Mouse (Mus musculus) forebrain, embryonic 13.5 days (tissue): ENCODE data around the gene Cnp. TPM values are rescaled to one million over a fixed set of nuclear protein-coding genes. Genes with fewer than 3 reads are reported as not detected.

Experiments used
- ATAC-seq: fragments of 200-750 bp; cut with Nextera tagmentation; 2 replicates; pipeline ENCODE4 v1.8.0; 2017
- H3K27ac ChIP-seq: fragments of 300-500 bp; sonication (generic); 2 replicates; pipeline ENCODE4 v1.5.1; 2015; ENCODE audit warnings: inconsistent platforms, mild to moderate bottlenecking, moderate library complexity
- H3K27me3 ChIP-seq: fragments of 300-500 bp; sonication (generic); 2 replicates; pipeline ENCODE4 v1.6.1; 2015; ENCODE audit warnings: mild to moderate bottlenecking, inconsistent platforms
- H3K36me3 ChIP-seq: fragments of 300-500 bp; sonication (generic); 2 replicates; pipeline ENCODE4 v1.6.1; 2015; ENCODE audit warnings: mild to moderate bottlenecking, inconsistent platforms; ENCODE audit not compliant: poor library complexity, severe bottlenecking
- H3K4me1 ChIP-seq: fragments of 300-500 bp; sonication (generic); 2 replicates; pipeline ENCODE4 v1.6.1; 2015; ENCODE audit warnings: inconsistent platforms
- H3K4me2 ChIP-seq: fragments of 300-500 bp; sonication (generic); 2 replicates; pipeline ENCODE4 v1.6.1; 2015; ENCODE audit warnings: inconsistent platforms, mild to moderate bottlenecking, moderate library complexity
- H3K4me3 ChIP-seq: fragments of 300-500 bp; sonication (generic); 2 replicates; pipeline ENCODE4 v1.5.1; 2015; ENCODE audit warnings: mild to moderate bottlenecking, inconsistent platforms
- H3K9ac ChIP-seq: fragments of 300-500 bp; sonication (generic); 2 replicates; pipeline ENCODE4 v1.6.1; 2015; ENCODE audit warnings: mild to moderate bottlenecking, inconsistent platforms
- H3K9me3 ChIP-seq: fragments of 300-500 bp; sonication (generic); replicated peaks from 2 replicates; pipeline ENCODE4 v1.6.1; 2016; ENCODE audit warnings: inconsistent platforms
- WGBS: fragments of 180-500 bp; shearing (Covaris S2); methylation state at CpG from one replicate; pipeline ENCODE4 v1.1.7; 2015; 5-methylcytosine and 5-hydroxymethylcytosine counted together
- polyA plus RNA-seq: library from polyadenylated mRNA; unstranded; fragments of >200 nt; fragmentation: Nextera tagmentation; extraction: Ambion mirVana; gene quantifications from 2 replicates; pipeline ENCODE4 v1.2.1, GENCODE M21; 2015

Cnp gene
- polyA plus RNA-seq, 1 experiment from 2014 or later = 20.8 TPM

DNA sequence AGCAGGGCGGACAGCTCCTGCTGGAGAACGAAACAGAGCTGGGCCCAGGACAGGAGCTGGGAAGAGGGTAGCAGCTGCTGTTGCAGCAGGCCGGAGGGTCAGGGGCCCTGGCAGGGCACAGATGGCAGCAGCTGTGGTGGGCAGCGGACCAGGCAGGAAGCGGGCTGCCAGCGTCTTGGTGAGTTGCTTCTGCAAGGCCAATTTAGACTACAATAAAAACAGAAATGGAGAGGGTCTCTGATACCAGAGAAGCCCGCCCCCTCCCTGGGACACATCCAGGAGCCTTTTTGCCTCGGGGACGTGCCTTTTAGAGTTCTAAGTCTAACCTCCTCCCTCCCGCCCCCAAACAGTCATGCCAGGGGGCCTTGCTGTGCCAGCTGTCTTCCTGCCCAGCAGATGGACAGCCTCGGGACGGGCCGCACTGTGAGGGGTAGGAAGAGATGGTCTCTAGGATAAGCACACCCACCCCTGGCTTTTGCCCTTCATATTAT lies 54.2 kb downstream of the Cnp start:
- Histone ChIP-seq H3K9me3 (no peaks in the 10 kb centered on the region), H3K36me3 (peaks cover 29% of the 10 kb centered on the region), H3K4me2 (no peak overlapping the region), H3K4me1 (peaks cover 24% of the 10 kb centered on the region), H3K27me3 (0 out of 2 replicates have a peak, but pooled peaks cover 7% of the 10 kb centered on the region), H3K4me3 (no peak overlapping the region), H3K9ac (peak overlapping the region; percentile 50), H3K27ac (peak overlapping the region; percentile 19)
- WGBS = 65% methylated on average over 13 of the region's 13 CpGs
- ATAC-seq = no peak

DNA sequence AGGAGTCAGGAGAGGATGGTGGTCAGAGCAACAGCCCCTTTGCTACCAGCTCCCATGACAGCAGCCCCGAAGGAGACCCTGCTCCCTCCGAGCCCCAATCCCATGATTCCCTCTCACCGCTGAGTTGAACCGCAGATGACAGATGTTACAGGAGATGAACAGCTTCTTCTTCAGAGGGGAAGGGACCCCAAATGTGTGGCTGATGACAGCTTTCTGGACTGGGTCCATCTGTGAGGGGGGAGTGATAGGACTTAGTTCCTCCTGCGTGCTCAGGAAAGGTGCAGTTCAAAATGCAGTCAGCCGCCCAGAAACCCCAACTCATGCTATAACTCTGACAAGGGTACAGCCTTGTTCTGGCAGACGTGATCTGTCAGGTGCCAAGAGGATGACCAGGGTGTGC lies 59.8 kb downstream of the Cnp start:
- no peaks in the 10 kb centered on the region; the same call in 1 of the 2 replicates for H3K4me1 ChIP-seq
- peaks cover 22% of the 10 kb centered on the region for H3K27me3 ChIP-seq
- H3K9ac ChIP-seq = no peak overlapping the region
- H3K36me3 ChIP-seq = no peaks in the 10 kb centered on the region
- no peak overlapping the region for H3K27ac ChIP-seq
- no peak for ATAC-seq
- no peak overlapping the region for H3K4me3 ChIP-seq
- H3K9me3 ChIP-seq = no peaks in the 10 kb centered on the region
- WGBS = 63% methylated on average over 7 of the region's 7 CpGs
- H3K4me2 ChIP-seq = no peak overlapping the region

DNA sequence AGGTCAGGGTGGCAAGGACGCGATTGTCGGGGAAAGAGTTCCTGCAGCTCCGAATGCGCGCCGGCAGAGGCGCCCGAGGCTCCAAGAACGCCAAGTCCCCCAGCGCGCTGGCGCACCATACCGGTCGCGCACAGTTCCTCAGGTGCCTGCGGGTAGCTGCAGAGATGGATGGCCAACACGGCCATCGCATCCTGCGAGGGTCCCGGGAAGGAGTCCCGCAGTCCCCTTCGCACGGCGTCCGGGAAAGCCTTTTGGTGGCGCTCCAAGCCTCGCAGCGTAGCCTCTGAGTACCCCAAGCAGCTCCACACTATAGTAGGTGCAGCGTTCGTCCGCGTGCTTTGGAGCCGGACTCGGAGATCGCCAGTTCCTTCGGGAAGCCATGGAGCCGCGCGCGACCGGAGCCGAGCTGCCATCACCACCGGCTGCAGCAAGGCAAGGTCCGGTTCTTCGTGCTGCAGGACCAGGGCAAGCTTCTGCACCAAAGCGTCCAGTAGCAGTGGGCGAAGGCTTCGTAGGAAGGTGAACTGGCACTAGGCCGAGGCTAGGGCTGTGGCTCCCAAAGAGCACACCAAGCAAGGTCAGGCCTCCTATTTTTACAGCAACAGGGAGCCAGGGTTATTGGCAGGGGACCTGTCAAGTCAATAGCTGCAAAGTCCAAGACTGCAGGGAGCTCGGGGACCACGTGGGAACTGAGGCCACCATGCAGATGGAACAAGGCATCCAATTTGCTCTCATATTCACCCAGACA lies 65.6 kb downstream of the Cnp start:
- Histone ChIP-seq H3K4me2 (peak overlapping the region; percentile 76), H3K27ac (no peak overlapping the region), H3K27me3 (peaks cover 27% of the 10 kb centered on the region), H3K9ac (peak overlapping the region; percentile 60), H3K4me3 (peak overlapping the region; percentile 41), H3K9me3 (no peaks in the 10 kb centered on the region), H3K36me3 (no peaks in the 10 kb centered on the region), H3K4me1 (peaks cover 23% of the 10 kb centered on the region)
- ATAC-seq = 0 out of 2 replicates have a peak, but pooled peaks have one; percentile 27
- WGBS = 8% methylated on average over 51 of the region's 52 CpGs

Other genes starting within 250 kb of the Cnp start
- 0.56 and 0.89 TPM in 2 replicates for gene Gast, start 240.5 kb upstream of the Cnp start, polyA plus RNA-seq
- gene Hap1, start 218.8 kb upstream of the Cnp start, polyA plus RNA-seq = 93.7 and 98.5 TPM in 2 replicates
- 37.1 and 42.8 TPM in 2 replicates for gene Jup, start 177.1 kb upstream of the Cnp start, polyA plus RNA-seq
- gene P3h4, start 160.1 kb upstream of the Cnp start, polyA plus RNA-seq = 10.9 and 12.3 TPM in 2 replicates
- 15.5 and 16.3 TPM in 2 replicates for gene Fkbp10, start 159.2 kb upstream of the Cnp start, polyA plus RNA-seq
- gene Nt5c3b, start 133.1 kb upstream of the Cnp start, polyA plus RNA-seq = 105 and 114 TPM in 2 replicates
- gene Klhl10, start 133.0 kb upstream of the Cnp start, polyA plus RNA-seq = 0.70 and 1.1 TPM in 2 replicates
- 12.1 and 12.2 TPM in 2 replicates for gene Klhl11, start 102.2 kb upstream of the Cnp start, polyA plus RNA-seq
- 251 and 271 TPM in 2 replicates for gene Acly, start 46.9 kb upstream of the Cnp start, polyA plus RNA-seq
- 1.6 and 1.9 TPM in 2 replicates for gene Ttc25, start 29.3 kb upstream of the Cnp start, polyA plus RNA-seq
- 94.7 and 101 TPM in 2 replicates for gene Nkiras2, start 44.3 kb downstream of the Cnp start, polyA plus RNA-seq
- gene Dnajc7, start 45.3 kb downstream of the Cnp start, polyA plus RNA-seq = 283 and 285 TPM in 2 replicates
- gene Zfp385c, start 117.6 kb downstream of the Cnp start, polyA plus RNA-seq = 0.18 and 0.48 TPM in 2 replicates
- gene Dhx58, start 129.4 kb downstream of the Cnp start, polyA plus RNA-seq = 1.8 and 2.1 TPM in 2 replicates
- 41.6 and 48.7 TPM in 2 replicates for gene Kat2a, start 137.6 kb downstream of the Cnp start, polyA plus RNA-seq
- not detected in 2 replicates for gene Hspb9, start 138.9 kb downstream of the Cnp start, polyA plus RNA-seq
- 22.7 and 23.1 TPM in 2 replicates for gene Rab5c, start 163.3 kb downstream of the Cnp start, polyA plus RNA-seq
- gene Kcnh4, start 185.0 kb downstream of the Cnp start, polyA plus RNA-seq = 3.4 and 4.6 TPM in 2 replicates
- not detected in 2 replicates for gene Hcrt, start 188.0 kb downstream of the Cnp start, polyA plus RNA-seq
- gene Ghdc, start 196.1 kb downstream of the Cnp start, polyA plus RNA-seq = 1.9 and 2.4 TPM in 2 replicates